Mouse (Mus musculus): Measurements from ENCODE around the gene Cspg5. TPM values are rescaled to one million over a fixed set of nuclear protein-coding genes. Genes with fewer than 3 reads are reported as not detected.
A peak's percentile ranks its signal among the peaks of the same experiment; 100 is the strongest.

The Cspg5 gene
- polyA plus RNA-seq, 1 experiment from 2014 or later: 0.19 TPM

DNA sequence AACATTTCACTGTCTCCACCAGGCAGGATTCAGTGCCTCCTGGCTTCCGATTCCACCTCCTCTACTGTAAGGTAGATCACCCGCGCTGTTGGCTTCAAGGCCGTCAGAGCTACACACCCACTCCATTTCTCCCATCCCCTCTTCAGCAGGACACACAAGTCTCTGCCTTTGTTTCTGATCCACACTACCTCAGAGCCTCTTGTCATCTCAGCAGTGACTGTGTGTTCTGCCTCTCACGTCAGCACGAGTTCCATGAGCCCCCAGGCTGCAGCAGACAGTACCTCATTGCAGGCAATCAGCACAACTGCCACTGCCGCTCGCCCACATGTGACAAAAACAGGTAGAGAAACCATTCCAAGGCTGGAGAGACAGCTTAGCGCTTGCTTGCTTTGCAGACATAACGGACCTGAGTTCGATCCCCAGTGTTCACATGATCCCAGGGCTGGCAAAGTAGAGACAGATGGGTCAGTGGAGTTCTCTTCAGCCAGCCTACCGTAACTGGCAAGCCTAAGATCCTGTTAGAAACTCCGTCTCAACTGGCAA lies 50.4 kb downstream of the Cspg5 start:
- no peak overlapping the region for H3K27ac ChIP-seq
- H3K9me3 ChIP-seq (replicated peaks): no peaks in the 10 kb centered on the region
- H3K4me3 ChIP-seq: no peak overlapping the region
- no peak for ATAC-seq
- H3K4me2 ChIP-seq: no peak overlapping the region
- no peaks in the 10 kb centered on the region for H3K36me3 ChIP-seq
- no peaks in the 10 kb centered on the region for H3K27me3 ChIP-seq (replicated peaks)
- H3K4me1 ChIP-seq: no peaks in the 10 kb centered on the region
- WGBS (ENCODE audit: insufficient replicate concordance): 77% methylated on average over 13 of the region's 13 CpGs
- no peak overlapping the region for H3K9ac ChIP-seq

DNA sequence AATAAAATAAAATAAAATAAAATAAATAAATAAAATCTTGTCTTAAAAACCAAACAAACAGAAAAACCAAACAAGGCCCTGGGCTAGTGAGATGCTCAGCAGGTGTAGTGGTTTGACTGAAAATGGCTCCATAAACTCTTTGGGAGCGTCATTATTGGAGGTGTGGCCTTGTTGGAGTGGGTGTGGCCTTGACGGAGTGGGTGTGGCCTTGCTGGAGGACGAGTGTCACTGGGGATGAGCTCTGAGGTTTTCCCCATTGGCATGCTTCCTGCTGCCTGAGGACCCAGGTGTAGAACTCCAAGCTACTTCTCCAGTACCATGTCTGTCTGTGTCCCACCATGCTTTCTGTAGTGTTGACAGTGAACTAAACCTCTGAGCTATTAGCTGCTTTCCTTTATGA lies 51.2 kb downstream of the Cspg5 start:
- WGBS (ENCODE audit: insufficient replicate concordance): 29% methylated on average over 3 of the region's 3 CpGs
- H3K4me1 ChIP-seq: no peaks in the 10 kb centered on the region
- H3K4me3 ChIP-seq: no peak overlapping the region
- no peak overlapping the region for H3K4me2 ChIP-seq
- no peaks in the 10 kb centered on the region for H3K27me3 ChIP-seq (replicated peaks)
- no peaks in the 10 kb centered on the region for H3K36me3 ChIP-seq
- no peak overlapping the region for H3K9ac ChIP-seq
- H3K9me3 ChIP-seq (replicated peaks): no peaks in the 10 kb centered on the region
- ATAC-seq: no peak
- H3K27ac ChIP-seq: no peak overlapping the region

DNA sequence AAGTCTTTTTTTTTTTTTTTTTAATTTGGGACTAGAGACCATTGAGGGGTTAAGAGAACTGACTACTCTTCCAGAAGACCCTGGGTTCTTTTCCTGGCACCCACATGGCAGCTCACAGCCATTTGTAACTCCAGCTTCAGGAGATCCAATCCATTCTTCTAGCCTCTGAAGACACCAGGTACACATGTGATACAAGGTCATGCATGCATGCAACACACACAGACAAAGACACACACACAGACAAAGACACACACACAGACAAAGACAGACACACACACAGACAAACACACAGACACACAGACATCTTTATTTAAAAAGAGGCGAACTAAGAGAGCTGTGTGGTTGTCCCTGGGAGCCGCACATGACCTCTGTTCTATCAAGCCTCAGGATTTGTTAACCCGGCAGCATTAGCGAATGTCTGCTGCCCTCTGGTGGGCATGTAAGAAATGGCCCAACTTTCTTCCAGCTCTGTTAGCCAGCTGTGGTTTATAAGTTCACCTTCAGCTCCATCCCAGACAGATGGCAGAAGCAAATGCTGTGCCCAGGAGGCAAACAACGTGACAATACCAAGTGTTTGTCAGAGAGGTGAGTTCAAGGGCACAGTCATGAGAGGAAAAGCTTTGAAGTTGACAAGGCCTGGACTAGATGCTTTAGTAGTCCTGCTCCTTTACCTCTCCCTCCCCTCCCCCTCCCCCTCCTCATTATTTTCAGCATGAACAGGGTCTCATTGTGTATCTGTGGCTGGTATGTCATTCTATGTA lies 53.5 kb downstream of the Cspg5 start:
- peaks cover 9% of the 10 kb centered on the region; the same call in 1 of the 2 replicates for H3K9me3 ChIP-seq (replicated peaks)
- H3K27ac ChIP-seq: no peak overlapping the region
- H3K4me3 ChIP-seq: no peak overlapping the region
- H3K4me1 ChIP-seq: no peaks in the 10 kb centered on the region
- 0 out of 2 replicates have a peak, but pooled peaks have one; percentile 21 for ATAC-seq
- no peaks in the 10 kb centered on the region for H3K36me3 ChIP-seq
- no peaks in the 10 kb centered on the region for H3K27me3 ChIP-seq (replicated peaks)
- 5% methylated on average over 5 of the region's 5 CpGs for WGBS (ENCODE audit: insufficient replicate concordance)
- no peak overlapping the region for H3K9ac ChIP-seq
- no peak overlapping the region for H3K4me2 ChIP-seq

DNA sequence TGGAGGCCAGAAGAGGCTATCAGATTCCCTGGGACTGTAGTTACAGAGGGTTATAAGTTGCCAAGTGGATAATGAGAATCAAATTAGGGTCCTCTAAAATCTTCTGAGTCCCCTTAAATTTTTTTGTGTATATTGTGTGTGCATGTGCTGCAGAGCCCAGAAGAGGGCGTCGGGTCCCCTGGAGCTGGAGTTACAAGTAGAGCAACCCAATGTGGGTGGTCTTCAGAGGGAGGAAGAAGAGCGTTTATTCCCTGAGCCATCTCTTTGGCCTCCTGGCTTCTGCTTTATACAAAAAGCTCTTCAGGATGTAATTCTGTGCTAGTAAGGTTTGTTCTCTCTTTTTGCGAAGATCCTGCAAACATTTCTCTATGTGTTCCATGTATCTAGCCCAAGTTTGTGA lies 60.9 kb downstream of the Cspg5 start:
- Histone ChIP-seq H3K36me3 (no peaks in the 10 kb centered on the region), H3K9me3 (replicated peaks) (peaks cover 12% of the 10 kb centered on the region; the same call in 1 of the 2 replicates), H3K27ac (peak overlapping the region; percentile 84), H3K9ac (peak overlapping the region; percentile 78), H3K4me2 (peak overlapping the region; percentile 88), H3K27me3 (replicated peaks) (no peaks in the 10 kb centered on the region), H3K4me1 (peaks cover 32% of the 10 kb centered on the region), H3K4me3 (peak overlapping the region; percentile 71)
- ATAC-seq: 0 out of 2 replicates have a peak, but pooled peaks have one; percentile 22
- 0% methylated on average over 4 of the region's 4 CpGs for WGBS (ENCODE audit: insufficient replicate concordance)

DNA sequence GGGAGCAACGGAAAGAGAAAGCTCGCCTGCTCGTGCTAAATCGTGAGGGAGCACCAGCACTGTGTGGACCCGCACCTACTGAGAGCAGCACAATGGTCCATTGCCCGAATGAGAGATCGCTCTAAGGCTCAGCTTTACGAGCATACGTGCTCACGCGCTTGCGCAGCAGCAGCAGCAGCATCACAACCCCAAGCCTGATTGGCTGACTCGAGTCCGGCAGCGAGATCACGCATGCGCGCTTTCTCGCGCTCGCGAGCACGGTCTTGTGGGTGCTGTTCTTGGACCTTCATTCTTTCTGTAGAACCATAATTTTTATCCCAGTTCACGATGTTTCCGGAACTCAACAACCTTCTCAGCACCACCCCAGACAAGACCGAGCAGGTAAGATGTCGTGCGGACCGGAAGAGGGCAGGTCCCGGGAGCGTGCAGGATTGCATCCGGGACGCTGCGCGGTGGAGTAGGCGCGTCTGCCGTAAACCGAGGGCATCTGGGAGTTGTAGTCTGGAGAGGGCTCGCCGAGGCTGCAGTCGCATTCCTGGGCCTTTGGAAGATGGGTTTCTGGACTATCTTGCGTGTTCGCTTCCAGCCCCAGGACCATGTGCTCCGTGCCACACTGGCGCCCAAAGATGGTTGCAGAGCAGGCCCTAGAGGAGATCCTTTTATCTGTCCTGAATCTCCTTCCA lies 61.5 kb downstream of the Cspg5 start, which contains the start of gene Elp6:
Gene Elp6 (plus strand): TSS at position 205 of the 683 bp plus-strand sequence.
- under 1% methylated on average over 46 of the region's 46 CpGs for WGBS (ENCODE audit: insufficient replicate concordance)
- H3K27ac ChIP-seq: peak within 1 kb of the TSS; percentile 84
- peak within 1 kb of the TSS; percentile 78 for H3K9ac ChIP-seq
- no peaks in the 10 kb centered on the region for H3K27me3 ChIP-seq (replicated peaks)
- peaks cover 32% of the 10 kb centered on the region for H3K4me1 ChIP-seq
- peak; percentile 97 for ATAC-seq
- H3K9me3 ChIP-seq (replicated peaks): peaks cover 12% of the 10 kb centered on the region; the same call in 1 of the 2 replicates
- peak within 1 kb of the TSS; percentile 71 for H3K4me3 ChIP-seq
- peak within 1 kb of the TSS; percentile 88 for H3K4me2 ChIP-seq
- peaks cover 6% of the 10 kb centered on the region for H3K36me3 ChIP-seq

DNA sequence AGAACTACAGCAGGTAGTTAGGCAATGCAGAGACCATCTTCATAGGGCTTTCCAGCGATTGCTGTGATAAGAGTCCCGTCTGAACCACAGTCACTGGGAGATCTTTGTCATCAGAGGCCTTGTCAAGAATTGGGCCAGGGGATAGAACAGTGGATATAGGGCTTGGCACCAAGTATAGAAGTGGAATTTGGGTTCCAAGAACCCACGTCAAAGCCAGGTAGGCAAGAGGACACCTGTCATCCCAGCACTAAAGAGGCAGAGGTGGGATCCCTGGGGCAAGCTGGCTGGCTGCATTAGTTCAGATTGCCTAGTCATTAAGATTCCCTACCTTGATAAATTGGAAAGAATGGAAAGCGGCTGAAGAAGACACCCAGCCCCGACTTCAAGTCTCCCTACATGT lies 62.8 kb downstream of the Cspg5 start:
- Histone ChIP-seq H3K4me3 (peak overlapping the region; percentile 71; the same call in 1 of the 2 replicates), H3K4me1 (peaks cover 32% of the 10 kb centered on the region), H3K27me3 (replicated peaks) (no peaks in the 10 kb centered on the region), H3K4me2 (peak overlapping the region; percentile 88), H3K9ac (no peak overlapping the region), H3K36me3 (peaks cover 18% of the 10 kb centered on the region), H3K9me3 (replicated peaks) (peaks cover 9% of the 10 kb centered on the region; the same call in 1 of the 2 replicates), H3K27ac (peak overlapping the region; percentile 84; the same call in 1 of the 2 replicates)
- ATAC-seq: no peak
- WGBS (ENCODE audit: insufficient replicate concordance): 63% methylated on average over 5 of the region's 5 CpGs

Small RNA genes within 50 kb of the gene (microRNA-seq; reads per million reads assigned to microRNA genes)
- gene Mir6236: 239 reads per million, percentile 58 among the genes with 10 or more reads in this experiment

Other genes with a start within 250 kb of the Cspg5 start
- 69.2 and 71.6 TPM in 2 replicates for gene Smarcc1, start 126.1 kb upstream of the Cspg5 start, polyA plus RNA-seq (2016; fragmentation: Nextera tagmentation; extraction: Ambion mirVana)
- 65.2 and 68.1 TPM in 2 replicates for gene Dhx30, start 126.0 kb upstream of the Cspg5 start, polyA plus RNA-seq (2016; fragmentation: Nextera tagmentation; extraction: Ambion mirVana)
- gene Elp6, start 61.4 kb downstream of the Cspg5 start, polyA plus RNA-seq (2016; fragmentation: Nextera tagmentation; extraction: Ambion mirVana): 14.1 and 16.5 TPM in 2 replicates
- gene Scap, start 89.5 kb downstream of the Cspg5 start, polyA plus RNA-seq (2016; fragmentation: Nextera tagmentation; extraction: Ambion mirVana): 28.6 and 28.7 TPM in 2 replicates
- 5.9 and 7.4 TPM in 2 replicates for gene Ptpn23, start 164.4 kb downstream of the Cspg5 start, polyA plus RNA-seq (2016; fragmentation: Nextera tagmentation; extraction: Ambion mirVana)
- 38.3 and 43.4 TPM in 2 replicates for gene Ngp, start 176.0 kb downstream of the Cspg5 start, polyA plus RNA-seq (2016; fragmentation: Nextera tagmentation; extraction: Ambion mirVana)
- 3.6 and 3.8 TPM in 2 replicates for gene Klhl18, start 232.9 kb downstream of the Cspg5 start, polyA plus RNA-seq (2016; fragmentation: Nextera tagmentation; extraction: Ambion mirVana)
- gene Kif9, start 233.2 kb downstream of the Cspg5 start, polyA plus RNA-seq (2016; fragmentation: Nextera tagmentation; extraction: Ambion mirVana): 0.26 and 0.39 TPM in 2 replicates

All from liver, embryonic 12.5 days (tissue).